Mouse (Mus musculus): ENCODE results near the gene Acy3.

DNA sequence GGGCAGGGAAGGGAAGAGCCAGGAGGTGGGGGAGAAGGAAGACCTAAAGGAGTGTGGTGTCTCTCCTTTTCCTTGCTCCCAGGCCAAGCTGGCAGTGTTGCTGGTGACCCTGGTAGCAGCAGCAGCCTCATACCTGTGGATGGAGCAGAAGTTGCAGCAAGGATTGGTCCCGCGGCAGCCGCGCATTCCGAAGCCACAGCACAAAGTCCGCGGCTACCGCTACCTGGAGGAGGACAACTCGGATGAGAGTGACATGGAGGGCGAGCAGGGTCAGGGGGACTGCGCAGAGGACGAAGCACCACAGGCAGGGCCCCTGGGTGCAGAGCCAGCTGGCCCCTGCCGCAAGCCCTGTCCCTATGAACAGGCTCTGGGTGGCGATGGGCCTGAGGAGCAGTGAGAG is 37.8 kb upstream of the Acy3 start:
- TF ChIP-seq CTCF (conservative IDR thresholded peaks at IDR 0.05; ENCODE audit: insufficient read depth, insufficient read length, low read depth, low read length) (no peak), POLR2A (IDR thresholded peaks at IDR 0.05; ENCODE audit: low read depth, low read length) (no peak)
